Mouse (Mus musculus): ENCODE measurements around the gene Cphx3.
"Not testable (repeated sequence)": the region's sequence is repeated elsewhere in the genome, so short reads cannot be mapped to it uniquely, and the experiment has no call there.

- not testable (repeated sequence) for TF ChIP-seq FLI1 (IDR thresholded peaks at IDR 0.05; ENCODE audit: low read length); GATA1 (IDR thresholded peaks at IDR 0.05; ENCODE audit: borderline replicate concordance, low read length)
Observed at GRCm38 (mm10) chr14:26156032-26156431, 73.9 kb downstream of the Cphx3 start.
